Mouse (Mus musculus): ENCODE results near the gene Cacna2d1. TPM values are rescaled to one million over a fixed set of nuclear protein-coding genes. Genes with fewer than 3 reads are reported as not detected.

The Cacna2d1 gene
- polyA plus RNA-seq, 1 experiment from 2014 or later: 13.3 TPM

DNA sequence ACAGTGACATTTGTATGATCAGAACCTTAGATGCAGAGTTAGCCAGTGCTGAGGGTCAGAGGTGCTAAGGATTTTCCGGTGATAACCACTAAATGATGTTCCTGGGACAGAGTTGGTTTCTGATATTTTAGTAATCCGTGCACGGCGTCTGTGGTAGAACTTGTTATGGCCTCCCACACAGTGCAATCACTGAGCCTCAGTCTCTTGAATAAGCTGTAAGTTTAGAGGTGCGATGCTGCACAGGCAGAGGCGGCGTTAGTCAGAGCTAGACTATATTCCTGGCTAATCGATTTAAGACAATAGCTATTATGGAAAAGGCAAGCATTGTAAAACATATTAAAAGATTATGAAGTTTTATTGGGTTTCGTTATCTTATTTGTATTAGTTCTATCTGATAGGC, 297.0 kb downstream of the Cacna2d1 start:
- Histone ChIP-seq H3K27ac (ENCODE audit: low read length) (no peak overlapping the region), H3K4me3 (ENCODE audit: low read length) (no peak overlapping the region), H3K9me3 (ENCODE audit: low read length) (no peaks in the 10 kb centered on the region), H3K9ac (replicated peaks; ENCODE audit: low read length) (no peak overlapping the region), H3K4me2 (replicated peaks; ENCODE audit: low read depth, low read length) (no peak overlapping the region), H3K27me3 (ENCODE audit: insufficient read depth, low read length) (no peaks in the 10 kb centered on the region), H3K36me3 (ENCODE audit: insufficient read depth, low read length) (no peaks in the 10 kb centered on the region), H3K4me1 (ENCODE audit: insufficient read depth, low read length) (no peaks in the 10 kb centered on the region)
- WGBS: 85% methylated on average over 9 of the region's 9 CpGs
- no peak for ATAC-seq (ENCODE audit: low FRiP score, low TSS enrichment)

DNA sequence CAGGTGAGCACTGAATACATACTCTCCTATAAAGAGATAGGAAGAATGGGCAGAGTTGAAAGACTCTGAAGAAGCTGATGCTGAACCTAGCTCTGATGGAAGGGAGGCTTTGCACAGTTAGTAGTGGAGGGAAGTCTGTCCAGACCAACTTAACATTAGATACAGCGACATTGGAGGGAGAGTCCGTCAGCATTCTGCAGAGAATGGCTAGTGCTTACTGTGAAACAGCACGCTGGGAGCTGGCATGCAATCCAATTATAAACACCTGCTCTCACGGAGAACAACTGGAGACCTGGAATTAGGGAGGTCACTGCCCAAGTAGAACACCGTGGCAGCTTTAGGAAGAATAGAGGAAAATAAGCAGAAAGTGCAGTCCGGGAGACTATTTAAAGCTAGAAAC, 300.4 kb downstream of the Cacna2d1 start:
- H3K9me3 ChIP-seq (ENCODE audit: low read length): no peaks in the 10 kb centered on the region
- ATAC-seq (ENCODE audit: low FRiP score, low TSS enrichment): no peak
- H3K27ac ChIP-seq (ENCODE audit: low read length): no peak overlapping the region
- WGBS: 81% methylated on average over 6 of the region's 6 CpGs
- no peaks in the 10 kb centered on the region for H3K27me3 ChIP-seq (ENCODE audit: insufficient read depth, low read length)
- H3K9ac ChIP-seq (replicated peaks; ENCODE audit: low read length): no peak overlapping the region
- H3K4me3 ChIP-seq (ENCODE audit: low read length): no peak overlapping the region
- no peaks in the 10 kb centered on the region for H3K4me1 ChIP-seq (ENCODE audit: insufficient read depth, low read length)
- no peaks in the 10 kb centered on the region for H3K36me3 ChIP-seq (ENCODE audit: insufficient read depth, low read length)
- no peak overlapping the region for H3K4me2 ChIP-seq (replicated peaks; ENCODE audit: low read depth, low read length)

DNA sequence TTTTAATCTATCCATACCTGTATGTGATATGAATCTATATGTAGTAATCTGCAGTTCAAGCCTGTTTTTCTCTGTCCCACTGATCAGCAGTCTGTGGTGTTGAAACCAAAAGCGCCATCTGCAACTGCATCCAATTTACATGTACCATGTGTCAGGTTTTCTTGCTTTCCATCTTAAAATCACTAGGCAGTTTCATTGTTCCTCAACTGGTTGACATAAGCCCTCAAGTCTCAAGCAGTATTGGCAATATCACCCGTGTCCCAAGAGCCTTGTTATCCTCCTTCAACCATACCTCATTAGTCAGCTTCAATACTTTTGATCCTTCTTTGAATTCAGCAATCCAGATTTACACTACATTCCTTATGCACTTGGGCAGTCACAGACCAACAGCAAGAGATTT, 301.4 kb downstream of the Cacna2d1 start:
- ATAC-seq (ENCODE audit: low FRiP score, low TSS enrichment): no peak
- no peaks in the 10 kb centered on the region for H3K4me1 ChIP-seq (ENCODE audit: insufficient read depth, low read length)
- H3K36me3 ChIP-seq (ENCODE audit: insufficient read depth, low read length): no peaks in the 10 kb centered on the region
- H3K4me3 ChIP-seq (ENCODE audit: low read length): no peak overlapping the region
- no peaks in the 10 kb centered on the region for H3K9me3 ChIP-seq (ENCODE audit: low read length)
- no peak overlapping the region for H3K4me2 ChIP-seq (replicated peaks; ENCODE audit: low read depth, low read length)
- no peaks in the 10 kb centered on the region for H3K27me3 ChIP-seq (ENCODE audit: insufficient read depth, low read length)
- H3K27ac ChIP-seq (ENCODE audit: low read length): no peak overlapping the region
- no peak overlapping the region for H3K9ac ChIP-seq (replicated peaks; ENCODE audit: low read length)
- WGBS: 81% methylated on average over 2 of the region's 2 CpGs

GRCm38 (mm10) chr5:16236608-16237007, 302.1 kb downstream of the Cacna2d1 start:
- H3K27ac ChIP-seq (ENCODE audit: low read length): no peak overlapping the region
- H3K36me3 ChIP-seq (ENCODE audit: insufficient read depth, low read length): no peaks in the 10 kb centered on the region
- no peaks in the 10 kb centered on the region for H3K9me3 ChIP-seq (ENCODE audit: low read length)
- H3K27me3 ChIP-seq (ENCODE audit: insufficient read depth, low read length): no peaks in the 10 kb centered on the region
- H3K9ac ChIP-seq (replicated peaks; ENCODE audit: low read length): no peak overlapping the region
- H3K4me2 ChIP-seq (replicated peaks; ENCODE audit: low read depth, low read length): no peak overlapping the region
- 86% methylated on average over 4 of the region's 4 CpGs for WGBS
- no peak for ATAC-seq (ENCODE audit: low FRiP score, low TSS enrichment)
- H3K4me3 ChIP-seq (ENCODE audit: low read length): no peak overlapping the region
- H3K4me1 ChIP-seq (ENCODE audit: insufficient read depth, low read length): no peaks in the 10 kb centered on the region

GRCm38 (mm10) chr5:16237972-16238371, 303.5 kb downstream of the Cacna2d1 start:
- Histone ChIP-seq H3K27me3 (ENCODE audit: insufficient read depth, low read length) (no peaks in the 10 kb centered on the region), H3K27ac (ENCODE audit: low read length) (no peak overlapping the region), H3K4me1 (ENCODE audit: insufficient read depth, low read length) (no peaks in the 10 kb centered on the region), H3K4me2 (replicated peaks; ENCODE audit: low read depth, low read length) (no peak overlapping the region), H3K4me3 (ENCODE audit: low read length) (no peak overlapping the region), H3K9ac (replicated peaks; ENCODE audit: low read length) (no peak overlapping the region), H3K9me3 (ENCODE audit: low read length) (no peaks in the 10 kb centered on the region), H3K36me3 (ENCODE audit: insufficient read depth, low read length) (no peaks in the 10 kb centered on the region)
- WGBS: 60% methylated on average over 5 of the region's 5 CpGs
- ATAC-seq (ENCODE audit: low FRiP score, low TSS enrichment): no peak

GRCm38 (mm10) chr5:16240255-16240654, 305.8 kb downstream of the Cacna2d1 start:
- Histone ChIP-seq H3K27me3 (ENCODE audit: insufficient read depth, low read length) (no peaks in the 10 kb centered on the region), H3K9me3 (ENCODE audit: low read length) (no peaks in the 10 kb centered on the region), H3K36me3 (ENCODE audit: insufficient read depth, low read length) (no peaks in the 10 kb centered on the region), H3K4me3 (ENCODE audit: low read length) (no peak overlapping the region), H3K27ac (ENCODE audit: low read length) (no peak overlapping the region), H3K9ac (replicated peaks; ENCODE audit: low read length) (no peak overlapping the region), H3K4me2 (replicated peaks; ENCODE audit: low read depth, low read length) (no peak overlapping the region), H3K4me1 (ENCODE audit: insufficient read depth, low read length) (no peaks in the 10 kb centered on the region)
- ATAC-seq (ENCODE audit: low FRiP score, low TSS enrichment): no peak
- 88% methylated on average over 3 of the region's 3 CpGs for WGBS

- Histone ChIP-seq H3K4me1 (ENCODE audit: insufficient read depth, low read length) (no peaks in the 10 kb centered on the region), H3K27me3 (ENCODE audit: insufficient read depth, low read length) (no peaks in the 10 kb centered on the region), H3K27ac (ENCODE audit: low read length) (no peak overlapping the region), H3K4me2 (replicated peaks; ENCODE audit: low read depth, low read length) (no peak overlapping the region), H3K4me3 (ENCODE audit: low read length) (no peak overlapping the region), H3K36me3 (ENCODE audit: insufficient read depth, low read length) (no peaks in the 10 kb centered on the region), H3K9me3 (ENCODE audit: low read length) (no peaks in the 10 kb centered on the region), H3K9ac (replicated peaks; ENCODE audit: low read length) (no peak overlapping the region)
- WGBS: 74% methylated on average over 2 of the region's 2 CpGs
- no peak for ATAC-seq (ENCODE audit: low FRiP score, low TSS enrichment)
These were observed 309.1 kb downstream of the Cacna2d1 start for GRCm38 (mm10) chr5:16243599-16243998.

DNA sequence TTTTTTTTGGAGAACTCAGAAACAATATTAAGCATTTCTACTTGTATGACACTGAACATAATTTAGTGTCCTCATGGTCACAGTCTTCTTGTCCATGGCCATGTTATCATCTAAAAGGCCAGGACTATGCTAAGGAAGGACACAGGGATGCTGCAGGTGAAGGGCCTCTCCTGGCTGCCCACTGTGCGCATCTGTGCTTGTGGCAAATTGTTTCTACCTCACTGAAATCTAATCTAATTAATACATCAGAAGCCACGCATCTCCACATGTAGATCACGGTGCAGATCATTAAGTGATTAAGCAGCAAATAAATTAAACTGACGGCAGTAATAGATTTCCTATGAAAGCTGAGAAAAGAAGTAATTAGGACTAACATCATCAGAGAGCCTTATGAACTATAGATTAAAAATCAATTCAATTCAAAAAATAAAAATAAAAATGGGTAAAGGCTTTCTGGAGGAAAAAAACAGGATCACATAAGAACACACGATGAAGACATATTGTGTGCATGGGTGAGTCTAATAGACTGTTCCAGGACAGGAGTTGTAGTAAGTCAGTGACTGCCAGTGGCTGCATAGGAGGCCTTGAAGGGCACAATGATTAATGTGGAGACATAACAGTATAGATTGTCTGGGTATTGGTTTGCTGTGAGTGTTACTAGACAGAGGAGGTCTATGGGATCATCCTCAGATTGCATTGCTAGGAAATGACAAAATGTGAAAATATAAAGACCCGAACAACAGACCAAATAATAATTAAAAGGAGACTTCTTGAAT, 318.4 kb downstream of the Cacna2d1 start:
- Histone ChIP-seq H3K4me3 (ENCODE audit: low read length) (no peak overlapping the region), H3K4me2 (replicated peaks; ENCODE audit: low read depth, low read length) (no peak overlapping the region), H3K36me3 (ENCODE audit: insufficient read depth, low read length) (no peaks in the 10 kb centered on the region), H3K9ac (replicated peaks; ENCODE audit: low read length) (no peak overlapping the region), H3K27me3 (ENCODE audit: insufficient read depth, low read length) (no peaks in the 10 kb centered on the region), H3K27ac (ENCODE audit: low read length) (no peak overlapping the region), H3K9me3 (ENCODE audit: low read length) (no peaks in the 10 kb centered on the region), H3K4me1 (ENCODE audit: insufficient read depth, low read length) (no peaks in the 10 kb centered on the region)
- no peak for ATAC-seq (ENCODE audit: low FRiP score, low TSS enrichment)
- 80% methylated on average over 6 of the region's 6 CpGs for WGBS

DNA sequence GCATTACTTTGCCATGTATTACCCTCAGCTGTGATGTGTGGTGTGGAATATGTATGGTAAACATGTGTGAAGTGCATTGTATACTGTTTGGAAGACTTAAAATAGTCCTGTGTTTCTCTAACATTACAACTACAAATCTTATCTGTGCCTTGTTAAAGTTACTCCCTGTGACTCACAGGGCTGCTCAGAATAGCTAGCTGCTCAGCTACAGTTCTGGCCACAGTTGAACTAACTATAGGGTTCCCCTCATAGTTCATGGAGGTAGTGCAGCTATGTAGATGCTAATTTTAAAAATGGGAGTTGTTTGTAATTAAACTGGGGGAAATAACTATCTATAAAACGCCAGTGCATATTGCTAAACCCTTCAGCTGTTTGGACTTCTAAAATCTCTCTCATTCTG, 319.3 kb downstream of the Cacna2d1 start:
- ATAC-seq (ENCODE audit: low FRiP score, low TSS enrichment): no peak
- Histone ChIP-seq H3K36me3 (ENCODE audit: insufficient read depth, low read length) (no peaks in the 10 kb centered on the region), H3K4me1 (ENCODE audit: insufficient read depth, low read length) (no peaks in the 10 kb centered on the region), H3K9me3 (ENCODE audit: low read length) (no peaks in the 10 kb centered on the region), H3K4me3 (ENCODE audit: low read length) (no peak overlapping the region), H3K4me2 (replicated peaks; ENCODE audit: low read depth, low read length) (no peak overlapping the region), H3K9ac (replicated peaks; ENCODE audit: low read length) (no peak overlapping the region), H3K27ac (ENCODE audit: low read length) (no peak overlapping the region), H3K27me3 (ENCODE audit: insufficient read depth, low read length) (no peaks in the 10 kb centered on the region)
- WGBS: 93% methylated on average over 1 of the region's 1 CpGs

GRCm38 (mm10) chr5:16265385-16265784, 330.9 kb downstream of the Cacna2d1 start:
- WGBS: 84% methylated on average over 6 of the region's 6 CpGs
- H3K9ac ChIP-seq (replicated peaks; ENCODE audit: low read length): no peak overlapping the region
- no peaks in the 10 kb centered on the region for H3K4me1 ChIP-seq (ENCODE audit: insufficient read depth, low read length)
- no peak overlapping the region for H3K4me2 ChIP-seq (replicated peaks; ENCODE audit: low read depth, low read length)
- no peak for ATAC-seq (ENCODE audit: low FRiP score, low TSS enrichment)
- H3K4me3 ChIP-seq (ENCODE audit: low read length): no peak overlapping the region
- no peaks in the 10 kb centered on the region for H3K9me3 ChIP-seq (ENCODE audit: low read length)
- H3K27ac ChIP-seq (ENCODE audit: low read length): no peak overlapping the region
- H3K36me3 ChIP-seq (ENCODE audit: insufficient read depth, low read length): no peaks in the 10 kb centered on the region
- H3K27me3 ChIP-seq (ENCODE audit: insufficient read depth, low read length): no peaks in the 10 kb centered on the region
